Mouse (Mus musculus) MEL (cell line): Measurements from ENCODE around the gene Zfp719. TPM values are rescaled to one million over a fixed set of nuclear protein-coding genes. Genes with fewer than 3 reads are reported as not detected.

ENCODE experiments used
- DNase-seq: peaks from one replicate; pipeline ENCODE4 v3.0.0; 2011; ENCODE audit warnings: low read depth, low spot score
- H3K27ac ChIP-seq: 2 replicates; pipeline ENCODE4 v1.5.1; 2012; ENCODE audit warnings: low read depth, mild to moderate bottlenecking, control low read depth, low read length, moderate library complexity; ENCODE audit not compliant: control insufficient read depth
- H3K27me3 ChIP-seq, 2 experiments: fragments of 150-350 bp in 1 of 2; sonication (generic) in 1 of 2; 2 replicates each; pipeline ENCODE4 v1.6.1; 2012; ENCODE audit warnings: low read length in 2 of 2, mild to moderate bottlenecking in 2 of 2, improper control_type of control experiment in 1 of 2, moderate library complexity in 1 of 2; ENCODE audit not compliant: insufficient read depth in 2 of 2, control insufficient read depth in 1 of 2
- H3K36me3 ChIP-seq, 2 experiments: 2 replicates each; pipeline ENCODE4 v1.6.1; 2012 to 2014; ENCODE audit warnings: low read length in 2 of 2, improper control_type of control experiment in 1 of 2, inconsistent platforms in 1 of 2, mild to moderate bottlenecking in 1 of 2; ENCODE audit not compliant: insufficient read depth in 2 of 2, control insufficient read depth in 1 of 2
- H3K4me1 ChIP-seq, 2 experiments: fragments of 150-350 bp in 1 of 2; sonication (generic) in 1 of 2; 2 replicates each; pipeline ENCODE4 v1.6.1; 2012; ENCODE audit warnings: low read length in 2 of 2, improper control_type of control experiment in 1 of 2, mild to moderate bottlenecking in 1 of 2; ENCODE audit not compliant: insufficient read depth in 2 of 2, control insufficient read depth in 1 of 2
- H3K4me3 ChIP-seq, 2 experiments: fragments of 150-350 bp in 1 of 2; sonication (generic) in 1 of 2; 2 replicates each; pipeline ENCODE4 v1.5.1; 2012; ENCODE audit warnings: low read depth in 2 of 2, low read length in 2 of 2, mild to moderate bottlenecking in 2 of 2, moderate library complexity in 2 of 2, control low read depth in 1 of 2, improper control_type of control experiment in 1 of 2; ENCODE audit not compliant: control insufficient read depth in 1 of 2, insufficient read depth in 1 of 2
- H3K79me2 ChIP-seq: 2 replicates; pipeline ENCODE4 v1.6.1; 2012; ENCODE audit warnings: mild to moderate bottlenecking, low read length, moderate library complexity; ENCODE audit not compliant: control insufficient read depth, poor library complexity, insufficient read depth
- H3K9ac ChIP-seq: 2 replicates; pipeline ENCODE4 v1.6.1; 2012; ENCODE audit warnings: low read depth, mild to moderate bottlenecking, control low read depth, low read length, moderate library complexity; ENCODE audit not compliant: control insufficient read depth, poor library complexity, severe bottlenecking
- H3K9me3 ChIP-seq: fragments of 150-350 bp; sonication (generic); replicated peaks from 2 replicates; pipeline ENCODE4 v1.6.1; 2012; ENCODE audit warnings: mild to moderate bottlenecking, low read length, improper control_type of control experiment, moderate library complexity; ENCODE audit not compliant: insufficient read depth
- BHLHE40 ChIP-seq: IDR thresholded peaks from 2 replicates; pipeline ENCODE4 v1.6.1; 2012; ENCODE audit warnings: low read depth, mild to moderate bottlenecking, inconsistent platforms, low read length, improper control_type of control experiment, borderline replicate concordance
- CHD1 ChIP-seq: IDR thresholded peaks from 2 replicates; pipeline ENCODE4 v1.6.1; 2012; ENCODE audit warnings: low read depth, mild to moderate bottlenecking, inconsistent platforms, low read length, improper control_type of control experiment
- CHD2 ChIP-seq: IDR thresholded peaks from 2 replicates; pipeline ENCODE4 v1.6.1; 2011; ENCODE audit warnings: low read length, improper control_type of control experiment
- ETS1 ChIP-seq: IDR thresholded peaks from 2 replicates; pipeline ENCODE4 v1.6.1; 2012; ENCODE audit warnings: low read depth, mild to moderate bottlenecking, inconsistent platforms, low read length, improper control_type of control experiment, moderate library complexity
- HCFC1 ChIP-seq: IDR thresholded peaks from 2 replicates; pipeline ENCODE4 v1.6.1; 2012; ENCODE audit warnings: low read depth, mild to moderate bottlenecking, inconsistent platforms, low read length, improper control_type of control experiment, moderate library complexity
- JUND ChIP-seq: IDR thresholded peaks from 2 replicates; pipeline ENCODE4 v1.6.1; 2011; ENCODE audit warnings: low read depth, mild to moderate bottlenecking, improper control_type of control experiment, low read length
- MAX ChIP-seq: IDR thresholded peaks from 2 replicates; pipeline ENCODE4 v1.6.1; 2011; ENCODE audit warnings: low read length, improper control_type of control experiment
- MAZ ChIP-seq: IDR thresholded peaks from 2 replicates; pipeline ENCODE4 v1.6.1; 2012; ENCODE audit warnings: low read depth, mild to moderate bottlenecking, inconsistent platforms, low read length, improper control_type of control experiment
- MEF2A ChIP-seq: IDR thresholded peaks from 2 replicates; pipeline ENCODE4 v1.6.1; 2014; ENCODE audit warnings: low read depth, mild to moderate bottlenecking, inconsistent platforms, low read length, improper control_type of control experiment; ENCODE audit not compliant: poor library complexity, insufficient replicate concordance, severe bottlenecking; ENCODE audit errors: extremely low read depth
- MXI1 ChIP-seq: IDR thresholded peaks from 2 replicates; pipeline ENCODE4 v1.6.1; 2011; ENCODE audit warnings: mild to moderate bottlenecking, low read depth, low read length, improper control_type of control experiment
- MYB ChIP-seq: IDR thresholded peaks from 2 replicates; pipeline ENCODE4 v1.6.1; 2011; ENCODE audit warnings: mild to moderate bottlenecking, low read depth, low read length, improper control_type of control experiment
- NELFE ChIP-seq: IDR thresholded peaks from 2 replicates; pipeline ENCODE4 v1.6.1; 2011; ENCODE audit warnings: low read depth, low read length, improper control_type of control experiment
- POLR2A ChIP-seq, 2 experiments: IDR thresholded peaks; 2 replicates each; pipeline ENCODE4 v1.6.1; 2011 to 2012; ENCODE audit warnings: low read length in 2 of 2, mild to moderate bottlenecking in 2 of 2, control low read depth in 1 of 2, improper control_type of control experiment in 1 of 2, low read depth in 1 of 2, moderate library complexity in 1 of 2; ENCODE audit not compliant: control insufficient read depth in 1 of 2, insufficient read depth in 1 of 2, poor library complexity in 1 of 2
- POLR2AphosphoS2 ChIP-seq: IDR thresholded peaks from 2 replicates; pipeline ENCODE4 v1.6.1; 2011; ENCODE audit warnings: low read length, improper control_type of control experiment
- POLR2AphosphoS5 ChIP-seq: IDR thresholded peaks from 2 replicates; pipeline ENCODE4 v1.6.1; 2012; ENCODE audit warnings: low read depth, borderline replicate concordance, mild to moderate bottlenecking, inconsistent platforms, low read length, moderate library complexity, mixed read lengths
- RAD21 ChIP-seq: IDR thresholded peaks from 2 replicates; pipeline ENCODE4 v1.6.1; 2011; ENCODE audit warnings: mild to moderate bottlenecking, low read depth, low read length, improper control_type of control experiment
- RCOR1 ChIP-seq: IDR thresholded peaks from 2 replicates; pipeline ENCODE4 v1.6.1; 2012; ENCODE audit warnings: low read depth, mild to moderate bottlenecking, inconsistent platforms, low read length, improper control_type of control experiment
- SIN3A ChIP-seq: IDR thresholded peaks from 2 replicates; pipeline ENCODE4 v1.6.1; 2012; ENCODE audit warnings: low read length, improper control_type of control experiment, inconsistent platforms
- SMC3 ChIP-seq: IDR thresholded peaks from 2 replicates; pipeline ENCODE4 v1.6.1; 2011; ENCODE audit warnings: low read depth, low read length, improper control_type of control experiment
- TAL1 ChIP-seq: IDR thresholded peaks from 2 replicates; pipeline ENCODE4 v1.6.1; 2012; ENCODE audit warnings: mild to moderate bottlenecking, inconsistent platforms, low read length, moderate library complexity, mixed read lengths
- TCF12 ChIP-seq: IDR thresholded peaks from 2 replicates; pipeline ENCODE4 v1.6.1; 2014; ENCODE audit warnings: low read depth, mild to moderate bottlenecking, inconsistent platforms, low read length, improper control_type of control experiment, moderate library complexity
- UBTF ChIP-seq: IDR thresholded peaks from 2 replicates; pipeline ENCODE4 v1.6.1; 2012; ENCODE audit warnings: low read depth, mild to moderate bottlenecking, inconsistent platforms, low read length, improper control_type of control experiment, moderate library complexity, borderline replicate concordance; ENCODE audit not compliant: insufficient read depth
- USF1 ChIP-seq: IDR thresholded peaks from 2 replicates; pipeline ENCODE4 v1.6.1; 2014; ENCODE audit warnings: low read depth, mild to moderate bottlenecking, inconsistent platforms, low read length, improper control_type of control experiment, moderate library complexity
- USF2 ChIP-seq, 2 experiments: IDR thresholded peaks; 2 replicates each; pipeline ENCODE4 v1.6.1; 2011 to 2012; ENCODE audit warnings: improper control_type of control experiment in 2 of 2, low read length in 2 of 2, borderline replicate concordance in 1 of 2, inconsistent platforms in 1 of 2, low read depth in 1 of 2, mild to moderate bottlenecking in 1 of 2; ENCODE audit not compliant: insufficient read depth in 1 of 2
- ZC3H11A ChIP-seq: IDR thresholded peaks from 2 replicates; pipeline ENCODE4 v1.6.1; 2012; ENCODE audit warnings: low read depth, mild to moderate bottlenecking, inconsistent platforms, low read length, improper control_type of control experiment
- polyA plus RNA-seq, 2 experiments: library from polyadenylated mRNA; stranded (reverse) in 1 of 2; unstranded in 1 of 2; fragments of >175 nt in 1 of 2; fragments of >200 nt in 1 of 2; gene quantifications; 2 replicates each; pipeline versions ENCODE4 v1.2.1 to v1.2.4; 2012; ENCODE audit warnings: low replicate concordance in 2 of 2, low read depth in 1 of 2; ENCODE audit not compliant: insufficient read length in 2 of 2, insufficient read depth in 1 of 2, missing spikeins in 1 of 2
- total RNA-seq: library from RNA; depleted of rRNA; stranded (reverse); fragments of 300-350 nt; gene quantifications from 2 replicates; pipeline ENCODE4 v1.2.3, GENCODE M21; 2012

The Zfp719 gene
- total and polyA plus RNA-seq, 3 experiments: 1.9 to 5.5 TPM; not detected in 1

GRCm38 (mm10) chr7:43625065-43625464 is 45.7 kb downstream of the Zfp719 start:
- Histone ChIP-seq H3K4me1 (no peaks in the 10 kb centered on the region), H3K36me3 (no peaks in the 10 kb centered on the region), H3K27ac (no peak overlapping the region), H3K9ac (no peak overlapping the region), H3K27me3 (no peaks in the 10 kb centered on the region), H3K9me3 (no peaks in the 10 kb centered on the region), H3K4me3 (no peak overlapping the region), H3K79me2 (no peaks in the 10 kb centered on the region)
- TF ChIP-seq MYB (no peak), MAX (no peak), RAD21 (no peak), TCF12 (no peak), RCOR1 (no peak), MEF2A (no peak), SMC3 (no peak), MXI1 (no peak), ETS1 (no peak), UBTF (no peak), TAL1 (no peak), ZC3H11A (no peak), NELFE (no peak)
- no peak for DNase-seq

GRCm38 (mm10) chr7:43625794-43626422 is 46.5 kb downstream of the Zfp719 start:
- H3K36me3 ChIP-seq: no peaks in the 10 kb centered on the region
- no peak overlapping the region for H3K9ac ChIP-seq

More at GRCm38 (mm10) chr7:43625794-43626422, 46.5 kb downstream of the Zfp719 start:
- Histone ChIP-seq H3K4me3 (no peak overlapping the region), H3K27me3 (no peaks in the 10 kb centered on the region), H3K27ac (no peak overlapping the region), H3K4me1 (no peaks in the 10 kb centered on the region), H3K9me3 (no peaks in the 10 kb centered on the region), H3K79me2 (no peaks in the 10 kb centered on the region)
- no peak for DNase-seq
- no peak for TF ChIP-seq HCFC1
- no peak for TF ChIP-seq POLR2AphosphoS2
- TF ChIP-seq RCOR1: no peak
- TF ChIP-seq TAL1: no peak
- TF ChIP-seq POLR2AphosphoS5: no peak
- no peak for TF ChIP-seq MXI1
- no peak for TF ChIP-seq MAX
- TF ChIP-seq JUND: no peak
- no peak for TF ChIP-seq RAD21
- TF ChIP-seq MAZ: no peak
- no peak for TF ChIP-seq CHD1
- no peak for TF ChIP-seq MYB
- TF ChIP-seq USF2 (IDR thresholded peaks at IDR 0.05; ENCODE audit: borderline replicate concordance in 1 of 2, insufficient read depth in 1 of 2, low read depth in 1 of 2, low read length in 2 of 2): no peak
- TF ChIP-seq SIN3A: no peak
- no peak for TF ChIP-seq USF1
- TF ChIP-seq ZC3H11A: no peak
- TF ChIP-seq BHLHE40: no peak
- no peak for TF ChIP-seq SMC3
- TF ChIP-seq CHD2: no peak
- TF ChIP-seq POLR2A (IDR thresholded peaks at IDR 0.05; ENCODE audit: control insufficient read depth in 1 of 2, insufficient read depth in 1 of 2, low read depth in 1 of 2, low read length in 2 of 2, poor library complexity in 1 of 2): no peak
